Mouse (Mus musculus) lung, adult 2 months (tissue): Measurements from ENCODE around the gene Catsper4. TPM values are rescaled to one million over a fixed set of nuclear protein-coding genes. Genes with fewer than 3 reads are reported as not detected.

Source experiments
- DNase-seq: peaks from one replicate; pipeline ENCODE4 v3.0.0; 2022
- H3K4me1 ChIP-seq: fragments of 200-500 bp; 2 replicates; pipeline ENCODE4 v1.6.1; 2011; ENCODE audit warnings: low read length; ENCODE audit not compliant: control insufficient read depth, insufficient read depth
- H3K4me3 ChIP-seq: fragments of 200-500 bp; replicated peaks from 2 replicates; pipeline ENCODE3; 2011; ENCODE audit warnings: low read depth, mild to moderate bottlenecking, control low read depth, low read length; ENCODE audit errors: extremely low read depth
- CTCF ChIP-seq: fragments of 200-500 bp; IDR thresholded peaks from 2 replicates; pipeline ENCODE4 v1.5.1; 2011; ENCODE audit warnings: mild to moderate bottlenecking, low read length, control low read depth; ENCODE audit not compliant: insufficient read depth
- POLR2A ChIP-seq: fragments of 200-500 bp; IDR thresholded peaks from 2 replicates; pipeline ENCODE4 v1.6.1; 2011; ENCODE audit warnings: low read depth, mild to moderate bottlenecking, control low read depth, low read length, borderline replicate concordance; ENCODE audit errors: extremely low read depth
- WGBS: fragments of 180-500 bp; shearing (Covaris S2); methylation state at CpG from one replicate; pipeline ENCODE4 v1.1.7; 2018; 5-methylcytosine and 5-hydroxymethylcytosine counted together
- polyA plus RNA-seq: library from polyadenylated mRNA; depleted of rRNA; stranded (reverse); fragments of >200 nt; gene quantifications from 2 replicates; pipeline ENCODE4 v1.2.3, GENCODE M21; 2012

Catsper4 gene
- polyA plus RNA-seq, 1 experiment = 0.20 TPM

- 2% methylated on average over 18 of the region's 18 CpGs for WGBS
- TF ChIP-seq POLR2A (peak; percentile 45; the same call in 1 of the 2 replicates), CTCF (no peak)
- H3K4me3 ChIP-seq = peak within 1 kb of the TSS; percentile 69
- DNase-seq = peak; percentile 90
- H3K4me1 ChIP-seq = 0 out of 2 replicates have a peak, but pooled peaks cover 4% of the 10 kb centered on the region
These were observed 11.1 kb upstream of the Catsper4 start, which contains the start of gene Cnksr1 for GRCm38 (mm10) chr4:134238279-134238651. Gene Cnksr1 (minus strand): TSS chr4:134238399.

GRCm38 (mm10) chr4:134237582-134238278 lies 10.5 kb upstream of the Catsper4 start:
- TF ChIP-seq CTCF = no peak
- no peak for TF ChIP-seq POLR2A
- H3K4me1 ChIP-seq = 0 out of 2 replicates have a peak, but pooled peaks cover 4% of the 10 kb centered on the region
- H3K4me3 ChIP-seq = peak overlapping the region; percentile 69
- no peak for DNase-seq
- WGBS = 22% methylated on average over 19 of the region's 19 CpGs

GRCm38 (mm10) chr4:134234876-134235275 lies 7.7 kb upstream of the Catsper4 start:
- Histone ChIP-seq H3K4me3 (no peak overlapping the region), H3K4me1 (0 out of 2 replicates have a peak, but pooled peaks cover 4% of the 10 kb centered on the region)
- 79% methylated on average over 5 of the region's 5 CpGs for WGBS
- DNase-seq = no peak
- no peak for TF ChIP-seq CTCF
- no peak for TF ChIP-seq POLR2A

- DNase-seq = no peak
- TF ChIP-seq CTCF = no peak
- TF ChIP-seq POLR2A = no peak
- no peak overlapping the region for H3K4me3 ChIP-seq
- H3K4me1 ChIP-seq = no peaks in the 10 kb centered on the region
- WGBS = 27% methylated on average over 8 of the region's 8 CpGs
These were observed 3.2 kb upstream of the Catsper4 start for GRCm38 (mm10) chr4:134230431-134230830.

GRCm38 (mm10) chr4:134222793-134223600 lies 4.2 kb downstream of the Catsper4 start:
- WGBS = 53% methylated on average over 11 of the region's 11 CpGs
- TF ChIP-seq CTCF (no peak), POLR2A (no peak)
- Histone ChIP-seq H3K4me3 (no peak overlapping the region), H3K4me1 (no peaks in the 10 kb centered on the region)
- DNase-seq = no peak

- TF ChIP-seq POLR2A = no peak
- no peak for TF ChIP-seq CTCF
- 43% methylated on average over 6 of the region's 6 CpGs for WGBS
- no peaks in the 10 kb centered on the region for H3K4me1 ChIP-seq
- no peak overlapping the region for H3K4me3 ChIP-seq
- DNase-seq = no peak
These were observed 20.6 kb downstream of the Catsper4 start for GRCm38 (mm10) chr4:134206488-134207053.

- WGBS = 78% methylated on average over 17 of the region's 17 CpGs
- TF ChIP-seq POLR2A (no peak), CTCF (no peak)
These were observed 23.8 kb downstream of the Catsper4 start for GRCm38 (mm10) chr4:134203340-134203896.

GRCm38 (mm10) chr4:134202904-134203303 lies 24.3 kb downstream of the Catsper4 start, which contains the start of gene Gm7534:
Gene Gm7534 (minus strand): TSS chr4:134203004.
- TF ChIP-seq POLR2A (no peak), CTCF (no peak)
- H3K4me3 ChIP-seq = no peak within 1 kb of the TSS
- H3K4me1 ChIP-seq = no peaks in the 10 kb centered on the region
- no peak for DNase-seq
- WGBS = 92% methylated on average over 4 of the region's 4 CpGs

More at GRCm38 (mm10) chr4:134203340-134203896, 23.8 kb downstream of the Catsper4 start:
- Histone ChIP-seq H3K4me1 (no peaks in the 10 kb centered on the region), H3K4me3 (no peak overlapping the region)
- DNase-seq = no peak

- 73% methylated on average over 2 of the region's 2 CpGs for WGBS
- DNase-seq = no peak
- TF ChIP-seq CTCF (no peak), POLR2A (no peak)
- Histone ChIP-seq H3K4me1 (no peaks in the 10 kb centered on the region), H3K4me3 (no peak overlapping the region)
These were observed 27.8 kb downstream of the Catsper4 start for GRCm38 (mm10) chr4:134199371-134199770.
